Mouse (Mus musculus) frontal cortex, postnatal 10 days (tissue): ENCODE results near the gene AK157302.
"Not testable (repeated sequence)": the region's sequence is repeated elsewhere in the genome, so short reads cannot be mapped to it uniquely, and the experiment has no call there.

ENCODE experiments used
- DNase-seq, 2 experiments: peaks; one replicate each; pipeline ENCODE4 v3.0.0; 2022; ENCODE audit warnings: low spot score in 2 of 2, mixed read lengths in 1 of 2

The AK157302 gene

DNA sequence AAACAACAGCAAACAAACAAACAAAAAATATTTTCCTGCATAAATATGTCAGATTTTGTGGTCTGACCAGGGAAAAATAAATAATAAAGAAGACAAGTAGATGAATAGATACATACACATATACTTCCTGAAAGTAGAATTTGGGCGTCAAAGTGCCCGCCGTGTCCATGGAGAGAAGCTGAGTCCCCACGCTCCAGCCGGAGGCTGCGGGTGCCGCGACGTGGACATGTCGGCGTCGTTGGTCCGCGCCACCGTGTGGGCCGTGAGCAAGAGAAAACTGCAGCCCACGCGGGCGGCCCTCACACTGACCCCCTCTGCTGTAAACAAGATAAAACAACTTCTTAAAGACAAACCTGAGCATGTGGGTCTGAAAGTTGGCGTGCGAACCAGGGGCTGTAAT lies at the start of gene AK157302:
TSS of gene AK157302 (plus strand) at position 144 of the 400 bp plus-strand sequence.
- DNase-seq: no peak

DNA sequence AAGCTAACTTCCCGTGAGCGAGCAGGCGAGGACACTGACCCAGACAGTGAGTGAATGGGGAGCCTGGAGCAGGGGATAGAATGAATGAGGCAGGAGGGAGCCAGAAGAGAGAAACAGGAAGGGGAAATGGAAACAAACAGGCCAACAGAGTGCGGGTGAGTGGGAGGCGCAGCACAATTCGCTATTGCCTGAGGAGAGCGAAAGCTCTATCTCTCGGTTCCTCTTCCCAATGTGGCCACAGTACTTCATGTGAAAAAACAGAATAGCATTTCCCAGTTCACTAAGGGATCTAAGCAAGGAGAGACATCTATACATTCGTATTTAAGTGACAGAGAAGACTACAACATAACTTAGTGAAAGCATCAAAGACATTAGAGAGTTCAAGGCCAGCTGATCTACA lies 48.2 kb upstream of the AK157302 start:
- DNase-seq: no peak

DNA sequence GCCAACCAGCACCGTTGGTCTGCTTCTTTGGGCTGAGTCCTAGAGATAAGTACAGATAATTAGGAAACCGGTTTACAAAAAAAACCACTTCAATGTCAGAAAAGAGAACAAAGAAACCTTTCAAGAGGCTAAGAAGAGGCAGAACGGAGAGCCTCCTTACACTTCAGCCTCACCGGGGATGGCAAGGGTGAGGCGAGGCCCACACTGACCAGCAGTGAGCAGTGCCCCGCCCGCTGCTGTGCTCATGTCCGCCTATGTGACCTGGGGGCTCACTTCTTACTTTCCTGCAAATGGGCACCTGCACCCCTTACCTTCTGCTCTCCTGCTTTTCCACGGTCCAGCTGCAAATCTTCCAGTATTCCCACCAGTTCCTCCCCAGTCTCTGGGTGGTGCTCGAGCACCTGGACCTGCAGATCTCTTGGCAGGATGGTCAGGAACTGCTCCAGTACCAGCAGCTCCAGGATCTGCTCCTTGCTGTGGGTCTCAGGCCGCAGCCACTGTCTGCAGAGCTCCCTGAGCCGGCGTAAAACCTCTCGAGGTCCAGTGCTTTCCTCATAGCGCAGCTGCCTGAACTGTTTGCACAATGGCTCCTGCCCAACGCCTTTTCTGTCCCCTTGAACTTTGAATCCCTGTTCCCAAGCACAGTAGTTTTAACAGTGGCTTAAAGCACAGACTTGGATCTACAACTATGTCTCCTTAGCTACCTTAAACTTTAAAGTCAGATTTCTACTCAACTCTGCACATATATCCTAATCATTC lies 47.0 kb upstream of the AK157302 start:
- no peak for DNase-seq

DNA sequence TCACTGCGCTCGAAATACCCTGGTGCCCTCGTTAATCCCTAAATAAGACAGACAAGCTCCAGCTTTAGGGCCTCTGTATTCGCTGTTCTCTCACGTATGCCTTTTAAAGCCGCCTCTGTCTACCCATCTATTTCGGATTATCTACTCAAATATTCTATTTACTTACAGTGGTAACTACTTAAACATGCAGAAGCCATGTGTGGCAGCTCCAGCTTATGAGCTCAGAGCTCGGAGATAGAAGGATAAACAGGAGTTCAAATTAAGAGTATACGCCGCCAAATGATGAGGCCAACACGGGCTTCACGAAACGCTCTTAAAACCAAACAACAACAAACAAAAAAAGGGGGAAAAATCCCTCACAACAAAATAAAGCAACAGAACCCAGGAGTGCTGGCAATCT lies 42.0 kb upstream of the AK157302 start:
- no peak for DNase-seq

DNA sequence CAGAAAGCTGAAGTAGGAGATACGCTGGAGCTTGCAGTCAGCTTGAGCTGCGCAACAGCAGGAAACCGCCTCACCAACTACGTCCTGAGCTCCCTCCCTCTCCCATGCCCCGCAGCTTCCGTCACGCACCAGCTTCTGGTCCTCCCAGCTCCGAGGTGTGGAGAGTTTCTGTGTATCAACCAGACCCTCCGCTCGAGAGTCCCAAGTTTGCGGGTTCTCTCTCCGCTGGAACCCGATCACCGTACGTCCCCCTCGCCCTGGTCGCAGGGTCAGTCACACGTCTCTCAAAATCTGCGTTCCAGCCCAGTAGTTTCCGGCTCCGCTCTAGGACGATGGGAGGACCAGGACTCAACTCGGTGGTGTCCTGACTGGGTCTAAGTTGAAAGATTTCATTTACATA lies 41.6 kb upstream of the AK157302 start, which contains the start of gene Zscan26:
TSS of gene Zscan26 (minus strand) at position 282 of the 400 bp plus-strand sequence.
- DNase-seq: peak; percentile 44 to 71

DNA sequence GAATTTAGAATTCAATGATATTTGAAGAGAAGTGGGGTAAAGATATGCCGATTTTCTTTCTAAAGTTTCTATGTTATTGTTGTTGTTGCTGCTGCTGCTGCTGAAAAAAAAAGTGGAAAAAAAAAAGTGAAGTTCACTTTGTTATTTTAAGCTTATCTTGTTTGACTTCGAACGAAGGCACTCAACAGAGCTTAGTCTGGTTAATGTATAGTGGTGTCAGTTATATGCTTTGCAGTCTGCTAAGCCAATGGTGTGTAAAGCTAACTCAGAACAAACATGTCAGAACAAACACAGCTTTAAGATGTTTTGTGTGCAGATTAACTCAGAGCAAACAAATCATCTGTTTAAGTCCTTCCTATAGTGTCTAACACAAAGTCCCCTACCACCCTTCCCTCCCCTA lies 40.9 kb upstream of the AK157302 start:
- no peak for DNase-seq

DNA sequence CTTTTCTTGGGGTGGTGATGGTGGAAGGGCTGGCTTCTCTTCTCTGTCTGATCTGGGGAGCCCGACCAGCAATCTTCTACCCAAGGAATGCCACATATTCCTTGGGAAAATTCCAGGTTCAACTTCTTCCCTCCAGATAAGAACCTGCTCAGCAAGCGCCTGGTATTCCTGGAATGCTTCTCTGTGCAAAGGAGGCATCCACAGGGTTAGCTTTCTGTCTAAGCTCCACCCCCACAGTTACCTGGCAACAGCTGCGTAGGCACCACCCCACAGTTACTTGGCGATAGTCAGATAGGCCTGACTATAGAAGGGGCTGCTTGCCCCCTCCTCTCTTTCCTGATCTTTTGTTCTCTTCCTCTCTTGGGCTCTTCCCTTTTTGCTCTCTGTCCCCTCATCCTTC lies 38.7 kb upstream of the AK157302 start:
- DNase-seq: no peak

DNA sequence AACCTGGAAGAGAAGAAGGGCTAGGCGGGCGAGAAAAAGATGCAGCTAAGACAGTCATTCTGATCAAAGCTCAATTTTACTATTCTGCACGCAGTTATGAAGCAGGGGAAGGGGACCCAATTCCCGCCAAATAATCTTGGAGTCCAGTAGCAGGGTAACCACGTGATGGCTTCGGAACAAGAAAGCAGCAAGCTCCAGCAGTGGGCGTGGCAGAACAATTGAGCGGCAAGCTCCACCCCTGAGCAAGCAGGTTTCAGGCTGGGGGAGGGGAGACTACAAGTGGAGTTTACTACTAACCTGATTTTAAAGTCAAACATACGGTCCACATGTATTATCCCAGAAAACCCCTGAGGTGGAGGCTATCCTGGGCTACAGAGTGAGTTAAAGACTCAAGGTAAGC lies 32.5 kb upstream of the AK157302 start:
- not testable (repeated sequence) for DNase-seq

DNA sequence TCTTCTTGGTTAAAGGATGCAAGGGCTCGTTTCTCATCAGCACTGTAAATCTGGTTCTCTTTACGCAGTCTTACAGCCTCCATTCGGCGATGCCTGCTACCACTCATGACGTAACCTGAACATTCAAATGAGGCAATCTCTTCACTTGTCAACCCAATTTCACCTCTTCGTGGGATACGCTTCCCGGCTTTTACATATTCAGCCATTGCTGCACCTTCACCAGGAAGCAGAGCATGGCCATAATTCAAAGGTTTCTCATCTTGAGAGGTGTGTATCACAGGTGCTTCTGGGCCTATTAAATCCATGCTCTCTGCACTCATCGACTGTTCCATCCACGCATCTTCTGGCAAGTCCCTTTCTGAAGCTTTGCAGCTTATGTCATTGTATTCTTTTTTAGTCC lies 27.7 kb upstream of the AK157302 start:
- DNase-seq: no peak

DNA sequence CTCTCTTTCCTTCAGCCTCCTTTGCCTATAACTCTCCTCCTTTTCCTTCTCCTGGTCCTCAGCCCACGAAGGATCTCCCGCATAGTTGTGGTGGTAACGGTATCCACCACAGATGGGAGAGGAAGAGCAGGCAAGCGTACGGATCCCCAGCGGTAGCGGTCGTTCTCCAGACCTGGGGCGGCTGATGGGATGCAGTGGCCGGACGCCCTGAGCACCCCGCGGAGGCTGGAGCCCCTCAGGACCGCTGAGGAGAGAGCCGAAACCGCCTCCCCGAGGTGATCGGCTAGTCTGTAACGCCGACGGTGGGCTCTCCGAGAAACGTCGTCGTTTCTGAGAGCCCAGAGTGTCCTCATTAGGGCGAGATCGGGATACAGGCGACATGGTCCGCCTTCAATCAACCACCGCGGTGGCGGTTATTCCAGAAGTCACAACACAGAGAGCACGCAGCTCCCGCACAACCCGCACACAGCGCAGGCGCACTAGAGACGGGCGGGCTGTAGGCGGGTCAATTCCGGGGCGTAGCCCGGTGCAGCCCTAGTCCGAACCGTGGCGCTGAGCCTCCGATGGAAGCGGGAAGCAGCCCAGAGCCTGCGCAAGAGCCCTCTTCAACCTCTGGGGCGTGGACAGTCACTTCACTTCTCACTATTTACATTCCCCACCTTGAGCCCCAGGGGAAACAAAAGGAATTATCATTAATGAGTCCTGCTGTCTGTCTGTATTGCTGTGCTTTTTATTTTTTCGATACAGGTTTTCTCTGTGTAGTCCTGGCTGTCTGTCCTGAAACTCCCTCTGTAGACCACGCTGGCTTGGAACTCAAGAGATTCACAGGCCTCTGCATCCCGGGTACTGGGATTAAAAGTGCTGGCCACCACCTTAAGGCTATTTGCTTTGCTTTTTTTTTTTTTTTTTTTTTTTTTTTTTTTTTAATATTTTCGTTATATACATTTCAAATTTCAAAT lies 26.7 kb upstream of the AK157302 start, which contains the start of gene Nkapl:
TSS of gene Nkapl (minus strand) at position 449 of the 959 bp plus-strand sequence.
- DNase-seq: peak; percentile 32 to 70

DNA sequence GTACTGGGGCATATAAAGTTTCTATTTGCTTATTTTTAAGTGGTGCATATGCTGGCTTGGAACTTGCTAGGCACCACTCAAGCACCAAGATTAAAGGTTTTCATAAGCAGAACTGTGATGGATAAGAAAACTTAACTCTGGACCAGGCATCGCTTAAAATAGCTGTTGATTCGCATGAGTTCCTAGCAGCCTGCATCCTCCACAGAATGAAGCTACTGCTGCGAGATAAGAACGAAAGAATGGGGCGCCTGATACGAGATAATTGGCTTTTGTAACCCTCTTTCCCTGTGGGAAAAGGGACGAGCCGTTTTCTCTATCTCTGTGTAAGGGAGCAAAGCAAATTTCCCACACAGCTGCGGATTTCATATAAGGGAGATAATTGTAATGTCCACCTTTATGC lies 25.9 kb upstream of the AK157302 start:
- no peak for DNase-seq

DNA sequence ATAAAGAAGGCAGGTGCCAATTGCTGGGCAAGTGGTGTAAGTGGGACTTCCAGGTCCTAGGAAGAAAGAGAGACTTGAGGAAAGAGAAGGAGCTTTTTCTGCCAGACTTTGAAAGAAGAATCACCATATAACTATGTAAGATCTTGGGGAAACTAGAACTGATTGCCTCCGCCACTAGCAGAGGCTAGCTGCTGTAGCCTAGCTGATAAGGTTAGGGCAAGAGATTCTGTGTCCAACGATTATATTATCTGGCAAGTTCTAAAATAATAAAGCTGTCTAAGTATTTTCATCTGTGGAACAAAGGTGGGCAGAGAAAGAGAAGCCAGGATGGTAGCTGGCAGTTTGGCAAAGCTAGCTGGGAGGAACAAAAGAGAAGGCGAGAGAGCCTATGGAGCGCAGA lies 22.6 kb upstream of the AK157302 start:
- no peak for DNase-seq

DNA sequence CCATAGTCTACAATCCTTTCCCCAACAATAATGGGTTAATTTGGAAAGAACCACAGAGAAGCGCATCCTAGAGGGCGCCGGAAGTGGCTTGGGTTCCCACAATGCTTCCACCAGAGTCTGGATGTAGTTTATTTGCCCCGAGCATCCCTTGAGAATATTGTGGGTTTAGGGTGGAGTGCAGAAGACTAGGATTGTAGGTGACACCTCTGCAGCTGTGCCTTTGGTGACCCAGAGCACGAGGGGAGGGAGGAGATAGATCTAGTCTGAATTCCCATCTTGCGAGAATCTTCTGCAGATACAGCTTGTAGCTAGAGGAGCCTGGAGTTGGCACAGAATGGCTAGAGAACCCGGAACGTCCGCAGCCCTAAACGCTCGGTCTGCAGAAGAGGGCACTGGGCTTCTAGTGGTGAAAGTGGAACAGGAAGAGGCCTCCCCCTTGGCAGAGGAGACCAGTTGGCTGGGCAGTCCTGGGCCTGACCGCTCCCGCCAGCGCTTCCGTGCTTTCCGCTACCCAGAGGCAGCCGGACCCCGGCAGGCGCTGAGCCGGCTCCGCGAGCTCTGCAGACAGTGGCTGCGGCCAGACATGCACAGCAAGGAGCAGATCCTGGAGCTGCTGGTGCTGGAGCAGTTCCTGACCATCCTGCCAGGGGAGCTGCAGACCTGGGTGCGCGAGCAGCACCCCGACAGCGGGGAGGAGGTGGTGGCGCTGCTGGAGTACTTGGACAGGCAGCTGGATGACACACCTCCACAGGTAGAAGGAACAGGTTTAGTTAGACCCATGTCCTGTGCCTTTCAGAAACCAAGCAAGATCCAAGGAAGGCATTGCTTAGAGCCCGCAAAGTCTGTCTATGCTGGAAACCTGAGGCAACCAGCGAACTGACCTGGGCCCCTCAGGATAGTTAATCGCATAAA lies 16.0 kb upstream of the AK157302 start, which contains the start of the genes Zkscan4 and Gm10065:
TSS of gene Zkscan4 (plus strand) at position 149 of the 912 bp plus-strand sequence.
TSS of gene Gm10065 (minus strand) at position 683 of the 912 bp plus-strand sequence.
- DNase-seq: peak; percentile 63 to 66

DNA sequence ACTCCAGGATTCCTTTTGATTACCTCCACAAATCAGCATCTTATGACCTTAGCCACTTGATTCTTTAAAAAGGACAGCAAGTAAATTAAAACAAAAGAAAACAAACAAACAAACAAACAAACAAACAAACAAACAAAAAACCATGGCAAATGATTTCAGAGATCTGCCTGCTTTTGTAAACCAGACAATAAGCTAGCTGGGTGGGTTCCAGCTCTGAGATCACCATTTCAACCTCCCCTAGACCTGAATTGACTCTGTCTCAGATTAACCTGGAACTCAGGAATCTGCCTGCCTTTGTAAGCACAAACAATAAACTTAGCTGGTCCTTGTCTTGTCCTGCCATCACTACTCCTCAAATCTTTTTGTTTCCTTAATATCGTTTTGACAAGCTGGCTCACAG lies 8.1 kb upstream of the AK157302 start:
- no peak for DNase-seq

DNA sequence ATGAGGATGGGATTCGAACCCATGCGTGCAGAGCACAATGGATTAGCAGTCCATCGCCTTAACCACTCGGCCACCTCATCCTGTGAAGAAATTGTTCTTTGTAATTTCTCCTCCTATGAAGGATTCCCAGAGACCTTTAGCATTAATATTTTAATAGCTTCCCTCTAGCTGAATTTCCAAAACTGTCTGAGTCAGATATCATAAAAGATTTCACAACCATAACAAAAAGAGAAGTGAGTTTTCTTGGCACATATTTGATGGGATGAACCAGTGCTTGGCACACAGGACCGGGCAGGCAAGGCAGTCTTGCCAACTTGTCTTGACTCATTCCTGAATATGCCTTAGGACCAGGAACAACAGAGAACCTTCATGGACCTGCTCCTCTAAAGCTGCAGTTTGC lies 2.2 kb upstream of the AK157302 start:
- DNase-seq: no peak

DNA sequence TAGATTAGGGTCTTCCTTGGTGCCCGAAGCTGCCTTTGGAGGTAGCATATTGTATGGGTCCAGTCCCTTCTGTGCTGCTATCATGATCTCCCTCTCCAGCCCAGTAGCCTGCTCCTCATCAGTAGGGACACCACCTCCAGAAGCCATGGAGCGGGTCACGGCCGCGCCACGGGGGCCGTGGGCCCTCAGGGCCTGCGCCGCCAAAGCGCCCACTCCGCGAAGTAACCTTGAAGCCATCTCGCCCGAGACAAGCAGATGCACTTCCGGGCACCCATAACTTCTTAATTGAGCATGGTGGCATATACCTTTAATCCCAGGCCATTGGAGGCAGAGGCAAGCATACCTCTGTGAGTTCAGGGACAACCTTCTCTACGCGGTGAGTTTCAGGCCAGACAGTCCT lies 6.2 kb downstream of the AK157302 start, which contains the start of gene Gm11273:
TSS of gene Gm11273 (minus strand) at position 237 of the 400 bp plus-strand sequence.
- DNase-seq: not testable (repeated sequence)

DNA sequence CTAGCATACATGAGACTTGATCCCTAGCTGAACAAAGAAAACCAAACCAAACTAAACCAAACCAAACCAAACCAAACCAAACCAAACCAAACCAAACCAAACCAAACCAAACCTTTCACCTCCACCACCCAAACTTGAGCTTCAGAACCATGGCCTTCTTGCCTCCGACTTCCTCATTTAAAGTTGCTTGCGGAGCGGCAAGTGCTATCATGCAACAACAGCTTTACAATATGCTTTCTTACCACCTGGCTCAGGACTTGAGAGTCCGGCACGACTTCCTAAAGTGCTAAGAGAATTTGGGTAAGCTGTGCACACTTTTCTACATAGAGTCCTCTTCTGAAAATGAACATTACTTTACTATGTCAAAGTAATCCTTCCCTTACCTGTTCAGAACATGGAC lies 7.3 kb downstream of the AK157302 start:
- DNase-seq: no peak

DNA sequence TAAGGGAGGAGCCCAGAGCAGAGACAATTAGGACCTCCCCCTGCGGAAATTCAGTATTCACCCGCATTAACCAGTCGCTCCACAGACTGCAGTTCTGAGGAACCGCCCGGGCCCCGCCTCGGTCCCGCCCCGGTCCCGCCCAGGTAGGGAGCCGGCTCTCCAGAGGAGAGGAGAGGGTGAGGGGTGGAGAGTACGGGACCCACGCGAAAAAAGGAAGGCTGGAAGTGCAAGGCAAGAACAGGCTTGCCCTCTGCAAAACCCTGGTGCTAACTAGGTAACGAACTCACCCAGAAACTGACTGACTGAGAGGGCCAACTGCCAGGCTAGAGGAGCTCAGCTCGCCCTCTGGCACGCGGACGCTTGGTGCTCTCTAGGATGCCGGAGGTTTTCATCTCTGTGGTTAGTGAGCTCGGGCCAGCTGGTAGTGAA lies 11.2 kb downstream of the AK157302 start:
- peak; percentile 34 to 64 for DNase-seq

DNA sequence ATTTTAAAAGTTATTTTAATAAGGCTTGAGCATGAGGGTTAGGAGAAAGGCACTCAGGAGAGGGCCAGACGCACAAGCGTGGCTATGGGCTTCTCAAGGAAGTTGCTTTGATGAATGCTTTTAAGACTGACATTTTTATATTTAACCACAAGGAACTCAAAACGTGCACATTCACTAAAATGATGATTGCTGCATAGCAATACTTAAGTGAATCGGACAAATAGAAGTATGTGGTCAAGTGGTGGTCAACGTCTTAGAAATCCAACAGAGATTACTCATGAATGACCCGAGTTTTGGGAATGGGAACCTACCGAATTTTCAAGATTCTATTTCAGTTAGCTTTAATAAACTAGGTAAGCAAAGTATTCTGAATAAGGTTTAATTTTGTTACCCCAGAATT lies 35.1 kb downstream of the AK157302 start:
- no peak for DNase-seq

DNA sequence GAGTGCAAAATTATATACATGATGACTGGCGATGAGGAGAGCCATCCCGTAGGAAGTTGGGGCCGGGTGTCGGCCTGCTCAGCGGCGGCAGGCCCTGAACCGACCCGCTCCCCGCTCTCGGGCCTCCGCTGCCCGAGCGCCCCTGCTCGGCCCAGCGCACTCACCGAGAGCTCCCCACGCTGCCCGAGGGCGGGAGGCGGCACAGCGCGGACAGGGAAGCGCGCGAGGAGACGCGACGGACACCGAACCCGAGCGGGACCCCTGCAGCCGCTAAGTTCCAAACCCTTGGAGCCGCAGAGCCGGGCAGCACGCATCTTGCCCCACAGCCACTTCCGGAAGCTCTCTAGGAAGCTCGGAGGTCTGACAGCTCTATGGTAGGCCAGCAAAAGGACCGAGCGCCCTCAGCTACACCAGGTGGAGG lies 35.8 kb downstream of the AK157302 start, which contains the start of gene Zkscan8:
TSS of gene Zkscan8 (minus strand) at position 340 of the 421 bp plus-strand sequence.
- peak; percentile 65 to 82 for DNase-seq

DNA sequence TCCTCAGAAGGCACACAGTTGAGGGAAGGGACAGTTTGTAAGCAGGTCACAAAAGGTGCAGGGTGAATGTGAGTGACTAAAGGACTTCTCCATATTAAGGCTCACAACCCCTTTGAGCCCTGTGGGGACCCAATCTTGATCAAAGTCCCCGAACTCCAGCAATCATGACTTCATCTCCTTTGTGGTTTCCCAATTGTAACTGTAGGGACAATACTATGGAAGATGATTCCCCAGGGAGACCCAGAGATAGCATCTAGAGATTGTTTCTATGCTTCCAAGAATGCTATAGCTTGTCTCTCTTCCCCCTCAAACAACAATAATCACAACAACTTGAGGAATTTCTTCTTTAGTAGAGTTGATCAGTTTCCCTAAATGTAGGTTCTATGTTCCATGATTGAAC lies 47.7 kb downstream of the AK157302 start, which contains the start of gene Olfr1366:
TSS of gene Olfr1366 (minus strand) at position 101 of the 400 bp plus-strand sequence.
- no peak for DNase-seq
